Mouse (Mus musculus) limb, embryonic 11.5 days (tissue): ENCODE data around the gene Gm3047. TPM values are rescaled to one million over a fixed set of nuclear protein-coding genes. Genes with fewer than 3 reads are reported as not detected.
"Not testable (repeated sequence)": the region's sequence is repeated elsewhere in the genome, so short reads cannot be mapped to it uniquely, and the experiment has no call there.

Experiments used
- ATAC-seq: fragments of 200-750 bp; cut with Nextera tagmentation; 2 replicates; pipeline ENCODE4 v1.8.0; 2017; ENCODE audit warnings: low read depth; ENCODE audit not compliant: insufficient number of reproducible peaks, low FRiP score, low TSS enrichment
- DNase-seq: peaks from one replicate; pipeline ENCODE4 v3.0.0-alpha.2; 2015; ENCODE audit warnings: low spot score
- H3K27ac ChIP-seq: fragments of 300-500 bp; sonication (generic); replicated peaks from 2 replicates; pipeline ENCODE4 v1.5.1; 2014; ENCODE audit warnings: low read depth, mild to moderate bottlenecking, low read length
- H3K27me3 ChIP-seq: fragments of 300-500 bp; sonication (generic); 2 replicates; pipeline ENCODE4 v1.6.1; 2014; ENCODE audit warnings: mild to moderate bottlenecking, low read length, mixed read lengths; ENCODE audit not compliant: control insufficient read depth, insufficient read depth
- H3K36me3 ChIP-seq: fragments of 300-500 bp; sonication (generic); 2 replicates; pipeline ENCODE4 v1.6.1; 2014; ENCODE audit warnings: mild to moderate bottlenecking, low read length, moderate library complexity, mixed read lengths; ENCODE audit not compliant: control insufficient read depth, insufficient read depth
- H3K4me1 ChIP-seq: fragments of 300-500 bp; sonication (generic); 2 replicates; pipeline ENCODE4 v1.6.1; 2014; ENCODE audit warnings: low read length, mixed read lengths; ENCODE audit not compliant: control insufficient read depth, insufficient read depth
- H3K4me2 ChIP-seq: fragments of 300-500 bp; sonication (generic); 2 replicates; pipeline ENCODE4 v1.6.1; 2014; ENCODE audit warnings: low read depth, mild to moderate bottlenecking, moderate library complexity; ENCODE audit not compliant: severe bottlenecking
- H3K4me3 ChIP-seq: fragments of 300-500 bp; sonication (generic); 2 replicates; pipeline ENCODE4 v1.5.1; 2014; ENCODE audit warnings: low read depth, low read length
- H3K9ac ChIP-seq: fragments of 300-500 bp; sonication (generic); 2 replicates; pipeline ENCODE4 v1.6.1; 2014; ENCODE audit warnings: mild to moderate bottlenecking, low read length
- H3K9me3 ChIP-seq: fragments of 300-500 bp; sonication (generic); 2 replicates; pipeline ENCODE4 v1.6.1; 2016; ENCODE audit warnings: low read length; ENCODE audit not compliant: control insufficient read depth
- WGBS: fragments of 180-500 bp; shearing (Covaris S2); extraction: QIAGEN DNeasy Blood & Tissue Kit; methylation state at CpG from one replicate; pipeline ENCODE4 v1.1.7; 2014; 5-methylcytosine and 5-hydroxymethylcytosine counted together
- polyA plus RNA-seq: library from polyadenylated mRNA; unstranded; fragments of >200 nt; fragmentation: Nextera tagmentation; extraction: Ambion mirVana; gene quantifications from 2 replicates; pipeline ENCODE4 v1.2.1, GENCODE M21; 2014

The Gm3047 gene
- not detected in 2 replicates for polyA plus RNA-seq

GRCm38 (mm10) chr14:4555105-4555504 is at the start of gene Gm3047:
Gene Gm3047 (plus strand): TSS chr14:4555405.
- no CpG with 5 or more reads among the region's 2 CpGs for WGBS
- not testable (repeated sequence) for H3K27me3 ChIP-seq, H3K27ac ChIP-seq, DNase-seq, ATAC-seq, H3K4me1 ChIP-seq, H3K4me2 ChIP-seq, H3K4me3 ChIP-seq, H3K36me3 ChIP-seq, H3K9me3 ChIP-seq, H3K9ac ChIP-seq

Other genes starting within 250 kb of the Gm3047 start
- not detected in 2 replicates for gene Gm3149, start 238.1 kb upstream of the Gm3047 start, polyA plus RNA-seq
- 0.20 and 0.47 TPM in 2 replicates for gene 2610042L04Rik, start 220.6 kb upstream of the Gm3047 start, polyA plus RNA-seq
- gene Gm3159, start 157.9 kb upstream of the Gm3047 start, polyA plus RNA-seq: not detected in 2 replicates
- gene Gm3164, start 140.0 kb upstream of the Gm3047 start, polyA plus RNA-seq: 0.96 and 1.0 TPM in 2 replicates
- not detected in 2 replicates for gene Gm3173, start 124.4 kb upstream of the Gm3047 start, polyA plus RNA-seq
- not detected in 2 replicates for gene Gm3182, start 73.7 kb upstream of the Gm3047 start, polyA plus RNA-seq
- not detected in 2 replicates for gene Gm8159, start 76.9 kb downstream of the Gm3047 start, polyA plus RNA-seq
- gene Gm3239, start 108.8 kb downstream of the Gm3047 start, polyA plus RNA-seq: not detected in 2 replicates
- not detected in 2 replicates for gene Gm7876, start 153.8 kb downstream of the Gm3047 start, polyA plus RNA-seq
- 0.15 and 0.16 TPM in 2 replicates for gene Gm3252, start 171.4 kb downstream of the Gm3047 start, polyA plus RNA-seq
- not detected in 2 replicates for gene Gm9602, start 220.9 kb downstream of the Gm3047 start, polyA plus RNA-seq